ENCODE assay signal across 8 mouse cellular contexts in genomic region chr6:127153296-127153800, GRCm38 (mm10). TPM values are rescaled to one million over a fixed set of nuclear protein-coding genes. Genes with fewer than 3 reads are reported as not detected.
A peak's percentile ranks its signal among the peaks of the same experiment; 100 is the strongest.
DNase-seq lines count a peak whose midpoint lies in the region; ATAC-seq lines count a peak whose summit lies in the region.

No protein-coding gene starts in this region.

- no peaks in the 10 kb centered on the region for H3K9me3 ChIP-seq in embryonic facial prominence, embryonic 14.5 days (ENCODE audit: control insufficient read depth, low read length)
- no peaks in the 10 kb centered on the region for H3K9me3 ChIP-seq in hindbrain, embryonic 11.5 days (ENCODE audit: control insufficient read depth, low read length)
- no peaks in the 10 kb centered on the region for H3K9me3 ChIP-seq in neural tube, embryonic 11.5 days (ENCODE audit: control insufficient read depth, low read length)

- H3K4me1 ChIP-seq in embryonic facial prominence, embryonic 14.5 days (ENCODE audit: control insufficient read depth, insufficient read depth, low read length): peaks cover 16% of the 10 kb centered on the region
- peaks cover 13% of the 10 kb centered on the region for H3K4me1 ChIP-seq in hindbrain, embryonic 11.5 days (replicated peaks; ENCODE audit: control insufficient read depth, insufficient read depth, low read length)
- peaks cover 35% of the 10 kb centered on the region for H3K4me1 ChIP-seq in neural tube, embryonic 11.5 days (ENCODE audit: control insufficient read depth, insufficient read depth, low read length)

- no peak for ATAC-seq in embryonic facial prominence, embryonic 14.5 days (ENCODE audit: low read depth)
- peak; percentile 8 for ATAC-seq in hindbrain, embryonic 11.5 days (ENCODE audit: low FRiP score)
- no peak for ATAC-seq in neural tube, embryonic 11.5 days (ENCODE audit: insufficient read depth, low FRiP score, low TSS enrichment)

- peak overlapping the region; percentile 84 for H3K4me3 ChIP-seq in embryonic facial prominence, embryonic 14.5 days (ENCODE audit: low read depth, low read length)
- peak overlapping the region; percentile 73 for H3K4me3 ChIP-seq in hindbrain, embryonic 11.5 days (ENCODE audit: low read depth, low read length)
- peak overlapping the region; percentile 68 for H3K4me3 ChIP-seq in neural tube, embryonic 11.5 days (ENCODE audit: low read depth, low read length)

- peak overlapping the region; percentile 70 for H3K9ac ChIP-seq in embryonic facial prominence, embryonic 14.5 days (ENCODE audit: low read depth, low read length)
- H3K9ac ChIP-seq in hindbrain, embryonic 11.5 days (ENCODE audit: low read depth, low read length): no peak overlapping the region
- peak overlapping the region; percentile 33 for H3K9ac ChIP-seq in neural tube, embryonic 11.5 days (ENCODE audit: low read length)

- 0% methylated on average over 28 of the region's 28 CpGs for WGBS in embryonic facial prominence, embryonic 14.5 days
- WGBS in hindbrain, embryonic 11.5 days: under 1% methylated on average over 27 of the region's 28 CpGs
- 0% methylated on average over 26 of the region's 28 CpGs for WGBS in neural tube, embryonic 11.5 days

- peak; percentile 17 for DNase-seq in right cerebral cortex, postnatal 25 days
- DNase-seq in right cerebral cortex, postnatal 4 days: no peak
- peak; percentile 70 for DNase-seq in embryonic facial prominence, embryonic 14.5 days (ENCODE audit: low spot score)
- DNase-seq in hindbrain, embryonic 11.5 days (ENCODE audit: low spot score): peak; percentile 73
- peak; percentile 30 for DNase-seq in liver
- peak; percentile 71 for DNase-seq in neural tube, embryonic 11.5 days (ENCODE audit: low spot score)
- no peak for DNase-seq in urinary bladder, postnatal 10 days (ENCODE audit: low spot score)
- DNase-seq in left cerebral cortex, adult 11 months (ENCODE audit: low spot score): no peak

- no peaks in the 10 kb centered on the region for H3K36me3 ChIP-seq in embryonic facial prominence, embryonic 14.5 days (ENCODE audit: control insufficient read depth, insufficient read depth, low read length)
- no peaks in the 10 kb centered on the region for H3K36me3 ChIP-seq in hindbrain, embryonic 11.5 days (ENCODE audit: control insufficient read depth, insufficient read depth, low read length)
- no peaks in the 10 kb centered on the region for H3K36me3 ChIP-seq in neural tube, embryonic 11.5 days (ENCODE audit: control insufficient read depth, insufficient read depth, low read length)

- no peaks in the 10 kb centered on the region for H3K27me3 ChIP-seq in embryonic facial prominence, embryonic 14.5 days (replicated peaks; ENCODE audit: control insufficient read depth, insufficient read depth, low read length)
- peaks cover 41% of the 10 kb centered on the region for H3K27me3 ChIP-seq in hindbrain, embryonic 11.5 days (ENCODE audit: control insufficient read depth, insufficient read depth, low read length)
- peaks cover 24% of the 10 kb centered on the region for H3K27me3 ChIP-seq in neural tube, embryonic 11.5 days (ENCODE audit: control insufficient read depth, insufficient read depth, low read length)

- H3K27ac ChIP-seq in embryonic facial prominence, embryonic 14.5 days (replicated peaks; ENCODE audit: low read depth, low read length): peak overlapping the region; percentile 95
- no peak overlapping the region for H3K27ac ChIP-seq in hindbrain, embryonic 11.5 days (ENCODE audit: low read depth, low read length)
- no peak overlapping the region for H3K27ac ChIP-seq in neural tube, embryonic 11.5 days (ENCODE audit: low read depth, low read length)

- peak overlapping the region; percentile 80 for H3K4me2 ChIP-seq in embryonic facial prominence, embryonic 14.5 days (ENCODE audit: low read depth, low read length)
- peak overlapping the region; percentile 90 for H3K4me2 ChIP-seq in hindbrain, embryonic 11.5 days (replicated peaks; ENCODE audit: low read depth, low read length)
- H3K4me2 ChIP-seq in neural tube, embryonic 11.5 days (ENCODE audit: low read depth): peak overlapping the region; percentile 94

RNA-seq across cellular contexts. Expression of gene Ccnd2, which starts 1.4 kb away (rescaled TPM):
- 757 and 796 TPM in 2 replicates for polyA plus RNA-seq in embryonic facial prominence, embryonic 14.5 days (2014; fragmentation: Nextera tagmentation; extraction: Ambion mirVana)
- 1,153 and 1,300 TPM in 2 replicates for polyA plus RNA-seq in hindbrain, embryonic 11.5 days (2014; fragmentation: Nextera tagmentation; extraction: Ambion mirVana)
- polyA plus RNA-seq in neural tube, embryonic 11.5 days (2014; fragmentation: Nextera tagmentation; extraction: Ambion mirVana): 934 and 952 TPM in 2 replicates

RNA-seq across cellular contexts. Expression of gene Tigar, which starts 44.0 kb away (rescaled TPM):
- 1.8 and 3.3 TPM in 2 replicates for polyA plus RNA-seq in embryonic facial prominence, embryonic 14.5 days (2014; fragmentation: Nextera tagmentation; extraction: Ambion mirVana)
- polyA plus RNA-seq in hindbrain, embryonic 11.5 days (2014; fragmentation: Nextera tagmentation; extraction: Ambion mirVana): 5.8 and 6.4 TPM in 2 replicates
- 7.3 and 7.8 TPM in 2 replicates for polyA plus RNA-seq in neural tube, embryonic 11.5 days (2014; fragmentation: Nextera tagmentation; extraction: Ambion mirVana)

Comparison
In these comparisons a context has a peak if more than half of its experiments do, and no peak if none do; other contexts are left out.
1. DNase-seq: peak in right cerebral cortex, postnatal 25 days (single experiment), embryonic facial prominence, embryonic 14.5 days (single experiment), hindbrain, embryonic 11.5 days (single experiment), liver (single experiment) and neural tube, embryonic 11.5 days (single experiment); none in right cerebral cortex, postnatal 4 days (single experiment), urinary bladder, postnatal 10 days (single experiment) and left cerebral cortex, adult 11 months (single experiment).
2. Peak in every context shown above with its lines, with median percentiles within 50 percentile points of each other: H3K4me2 ChIP-seq and H3K4me3 ChIP-seq.